Mouse (Mus musculus) embryo, embryonic 10.5 days (tissue): ENCODE measurements around the gene Tob2.

ENCODE experiments used
- DNase-seq: peaks from one replicate; pipeline ENCODE4 v3.0.0-alpha.2; 2015; ENCODE audit warnings: low spot score

Gene Tob2

DNA sequence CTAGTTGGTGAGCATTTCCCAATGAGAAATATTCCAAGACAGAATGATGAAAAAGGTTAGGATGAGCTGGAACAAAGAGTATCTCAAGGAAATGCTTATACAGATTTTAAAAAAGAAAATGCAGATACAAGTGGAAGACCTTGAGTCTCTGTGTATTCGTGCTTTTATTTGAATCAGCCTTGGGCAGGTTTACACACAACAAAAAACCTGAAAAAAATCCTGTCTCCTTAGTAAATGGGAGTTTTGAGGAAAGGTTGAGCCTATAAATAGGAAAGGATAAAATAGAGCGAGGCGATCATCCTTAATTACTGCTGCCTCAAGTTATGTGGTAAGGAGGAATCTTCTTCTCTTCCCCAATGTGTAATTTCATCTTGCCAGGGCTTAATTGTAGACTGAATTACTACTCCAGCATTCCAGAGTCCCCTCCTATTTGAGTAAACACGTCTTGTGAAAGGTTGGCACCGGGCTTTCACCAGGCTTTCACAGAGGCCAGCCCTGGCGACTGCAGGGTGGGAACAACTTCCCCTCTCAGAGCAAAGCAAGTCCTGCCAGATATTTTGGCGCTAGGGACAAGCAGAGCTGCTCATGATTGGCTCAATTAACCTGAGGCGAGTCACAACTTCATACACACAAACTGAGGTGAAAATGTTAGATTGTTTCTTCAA is 2.0 kb upstream of the Tob2 start:
- peak; percentile 2 for DNase-seq

DNA sequence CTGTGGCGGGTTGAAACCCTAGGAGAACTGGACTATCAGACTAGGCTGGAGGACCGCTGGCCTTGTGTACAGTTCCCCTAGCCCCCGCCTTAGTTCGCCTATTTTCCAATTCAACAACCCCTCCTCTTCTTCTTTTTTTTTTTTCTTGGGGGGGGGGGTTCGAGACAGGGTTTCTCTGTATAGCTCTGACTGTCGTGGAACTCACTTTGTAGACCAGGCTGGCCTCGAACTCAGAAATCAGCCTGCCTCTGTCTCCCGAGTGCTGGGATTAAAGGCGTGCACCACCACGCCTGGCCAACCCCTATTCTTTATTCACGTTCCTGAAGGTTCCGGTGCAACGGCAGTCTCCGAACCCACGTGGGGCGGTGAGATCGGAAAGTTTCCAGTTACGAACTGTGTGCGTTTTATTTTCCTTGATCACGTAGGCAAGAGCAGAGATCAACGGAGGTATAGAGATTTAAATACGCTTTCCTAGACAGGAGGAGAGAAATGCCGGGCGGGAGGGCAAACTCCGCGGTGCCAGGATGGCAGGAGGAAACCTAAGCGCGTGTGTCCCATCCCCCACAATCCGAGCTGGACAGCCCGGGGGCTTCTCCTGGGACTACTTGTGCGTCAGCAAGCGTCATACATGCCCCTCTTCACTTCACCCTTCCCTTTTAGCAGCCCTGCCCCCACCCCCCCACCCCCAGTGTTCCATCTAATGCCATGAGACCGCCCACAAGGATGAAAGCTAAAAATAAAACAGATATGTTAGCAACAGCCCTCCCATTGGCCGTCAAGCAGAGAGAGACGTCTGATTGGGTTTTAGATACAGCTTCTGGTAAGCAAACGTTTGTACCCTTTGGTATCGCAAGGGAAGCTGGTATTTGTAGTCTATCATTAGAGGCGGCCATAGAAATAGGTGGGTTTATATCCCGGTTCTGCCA is 997 bp upstream of the Tob2 start:
- peak; percentile 96 for DNase-seq

DNA sequence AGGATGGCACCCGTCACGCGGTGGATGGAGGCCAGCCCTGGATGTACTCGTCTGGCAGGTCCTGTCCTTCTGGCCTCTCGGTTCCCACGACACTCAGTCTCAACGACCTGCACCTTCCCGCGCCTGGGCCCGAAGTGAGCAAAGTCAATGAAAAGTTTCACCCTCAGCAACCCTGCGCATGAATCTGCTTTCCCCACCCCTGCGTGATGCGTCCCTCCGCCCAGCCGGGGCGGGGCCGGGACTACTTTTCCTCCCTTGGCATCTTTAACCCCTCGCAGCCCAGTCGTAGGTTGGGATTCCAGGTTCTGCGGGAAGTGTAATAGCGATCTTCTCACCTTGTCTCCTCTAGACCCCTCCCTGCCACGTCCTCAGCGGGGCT is 469 bp downstream of the Tob2 start:
- DNase-seq, result peak; percentile 95

DNA sequence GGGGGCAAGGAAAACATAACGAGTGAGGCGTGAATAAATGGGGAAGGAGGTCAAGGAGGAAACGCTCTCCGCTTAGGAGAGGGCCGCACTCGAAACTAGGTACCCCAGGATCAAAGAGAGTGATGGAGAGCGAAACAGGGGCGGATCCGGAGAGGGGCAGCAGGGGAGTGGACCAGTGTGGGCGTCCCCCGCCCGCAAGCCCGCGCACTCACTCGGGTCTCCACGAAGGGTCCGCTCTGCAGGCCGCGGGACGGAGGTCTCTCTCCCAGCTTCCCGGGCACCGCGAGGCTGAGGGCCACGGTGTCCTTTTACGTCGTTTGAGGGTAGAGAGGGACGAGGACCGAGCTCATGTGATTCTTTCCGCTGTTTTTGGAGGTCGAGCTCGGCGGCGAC is 876 bp downstream of the Tob2 start:
- peak; percentile 73 for DNase-seq

DNA sequence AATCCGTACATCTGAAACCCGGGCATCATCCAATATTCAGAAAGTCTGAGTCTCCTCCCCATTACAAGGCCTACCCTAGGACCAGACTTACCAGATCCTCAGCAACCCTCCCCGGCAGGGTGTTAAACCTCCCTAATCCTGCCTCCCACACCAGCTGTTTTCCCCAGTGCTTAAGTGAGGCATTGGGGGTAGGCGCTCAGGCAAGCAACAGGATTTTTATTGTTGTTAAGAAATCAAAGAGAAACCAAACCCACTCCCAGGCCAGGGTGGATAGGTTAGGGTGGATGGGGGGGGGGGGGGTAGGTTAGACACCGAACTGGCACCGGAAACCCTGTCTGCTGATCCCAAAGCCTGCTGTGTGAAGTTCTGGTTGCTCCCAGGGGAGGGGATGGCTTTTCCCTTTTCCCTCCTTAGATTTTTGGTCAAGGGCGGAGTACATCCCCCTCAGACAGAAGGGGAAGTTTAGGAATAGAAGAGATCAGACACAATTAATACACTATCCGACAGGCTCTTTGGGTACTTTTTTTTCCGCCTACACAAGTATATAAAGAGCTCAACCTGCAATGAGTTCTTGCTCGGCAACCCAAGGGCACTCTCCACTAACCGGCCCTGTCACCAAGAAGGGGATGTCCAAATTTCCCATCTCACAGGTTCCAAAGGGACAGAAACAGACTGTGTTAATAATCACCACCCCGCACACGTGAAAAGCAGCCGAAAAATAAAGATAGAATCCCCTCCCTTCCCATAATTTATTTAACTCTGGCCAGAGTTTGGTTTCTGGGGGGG is 1.5 kb downstream of the Tob2 start:
- peak; percentile 53 for DNase-seq

DNA sequence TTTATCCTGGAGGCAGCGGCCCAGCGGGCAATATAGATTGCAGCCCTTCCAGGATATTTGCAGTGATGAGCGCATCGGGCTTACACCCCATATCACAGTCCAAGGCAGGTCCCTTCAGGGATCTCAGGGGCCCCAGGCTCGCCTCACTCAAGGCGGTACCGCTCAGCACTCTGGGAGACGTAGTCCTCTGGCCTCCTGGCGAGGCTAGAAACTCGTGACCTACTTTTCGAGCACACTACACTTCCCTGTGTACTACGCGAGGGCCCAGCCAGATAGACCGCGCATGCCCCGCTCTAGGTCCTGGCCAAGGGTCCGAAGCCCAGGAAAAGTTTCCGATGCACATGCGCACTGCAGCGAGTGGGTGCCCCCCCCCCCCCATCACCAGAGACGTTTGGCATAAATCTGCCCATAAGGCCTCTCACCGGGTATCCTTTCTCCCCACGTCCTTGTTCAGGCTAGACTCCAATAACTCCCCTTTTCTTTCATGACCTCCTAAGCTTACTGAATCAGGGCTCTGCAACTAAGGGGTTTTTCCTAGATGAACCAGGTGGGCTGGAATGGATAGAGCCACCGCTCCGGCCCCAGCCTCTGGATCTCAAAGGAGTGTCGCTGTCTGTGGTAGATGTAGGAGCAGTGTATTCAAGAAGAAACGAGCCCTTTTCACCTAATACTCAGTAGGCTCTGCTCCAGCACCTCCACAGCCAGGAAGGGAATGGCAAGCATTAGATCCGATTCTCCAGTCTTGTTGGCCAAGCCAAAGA is 2.4 kb downstream of the Tob2 start:
- DNase-seq, result peak; percentile 97

DNA sequence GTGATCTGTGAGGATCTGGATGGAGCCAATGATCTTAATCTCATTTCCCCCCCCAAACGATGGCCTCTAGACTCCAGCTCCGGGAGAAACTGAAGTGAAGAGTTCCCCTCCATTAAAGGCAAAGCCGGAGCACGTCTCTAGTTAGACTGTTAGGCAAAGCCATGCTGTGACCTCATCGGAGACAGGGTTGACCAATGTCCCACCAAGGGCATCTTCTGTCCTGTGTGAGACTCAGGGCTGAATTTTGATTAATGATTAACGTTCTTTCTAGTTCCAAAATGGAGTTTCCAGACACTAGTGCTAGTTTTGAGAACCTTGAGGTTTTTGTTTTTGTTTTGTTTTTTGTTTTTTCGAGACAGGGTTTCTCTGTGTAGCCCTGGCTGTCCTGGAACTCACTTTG is 5.5 kb downstream of the Tob2 start:
- no peak for DNase-seq

DNA sequence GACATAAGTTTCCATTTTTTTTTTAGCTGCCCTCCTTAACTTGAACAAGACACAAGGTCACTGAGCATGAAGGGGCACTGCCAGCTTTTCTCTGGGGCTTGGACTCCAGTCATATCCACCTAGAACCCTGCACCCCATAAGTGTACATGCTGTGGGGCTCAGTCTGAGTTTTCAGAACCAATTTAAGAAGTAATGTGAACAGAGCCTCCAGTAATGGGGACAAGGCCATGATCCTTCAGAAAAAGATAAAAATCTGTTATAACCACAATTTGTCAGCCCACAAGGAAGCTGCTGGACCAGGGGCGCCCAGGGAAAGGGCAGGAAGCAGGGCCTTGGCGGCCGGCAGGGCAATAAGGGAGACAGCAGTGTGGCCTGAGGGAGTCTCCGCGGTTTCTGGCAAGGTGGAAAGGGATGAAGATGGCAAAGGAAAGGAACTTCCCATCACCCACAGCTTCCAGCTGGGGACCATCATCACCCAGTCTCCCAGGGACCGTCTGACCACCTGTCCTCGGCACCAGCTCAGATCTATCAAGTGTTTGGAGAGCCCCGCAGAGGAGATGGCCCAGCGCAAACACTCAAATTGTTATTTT is 6.1 kb downstream of the Tob2 start:
- DNase-seq, result no peak

DNA sequence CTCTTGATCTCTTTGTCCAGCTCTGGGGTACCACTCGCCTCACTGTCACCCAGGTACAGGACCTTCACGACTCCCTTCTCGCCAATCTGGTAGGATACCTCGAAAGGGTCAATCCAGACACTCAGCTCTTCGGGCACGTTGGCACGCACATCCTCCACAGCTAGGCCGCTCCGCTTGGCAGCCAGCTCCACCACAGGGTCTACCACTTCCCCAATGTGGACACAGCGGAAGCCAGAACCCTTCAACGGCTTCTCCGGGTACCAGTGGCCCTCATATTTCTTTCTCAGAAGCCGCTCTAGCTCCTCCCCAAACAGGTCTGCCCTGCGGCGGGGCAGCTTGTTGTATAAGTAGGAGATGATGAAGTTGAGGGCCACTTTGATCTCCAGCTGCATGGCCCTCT is 7.2 kb downstream of the Tob2 start:
- no peak for DNase-seq

DNA sequence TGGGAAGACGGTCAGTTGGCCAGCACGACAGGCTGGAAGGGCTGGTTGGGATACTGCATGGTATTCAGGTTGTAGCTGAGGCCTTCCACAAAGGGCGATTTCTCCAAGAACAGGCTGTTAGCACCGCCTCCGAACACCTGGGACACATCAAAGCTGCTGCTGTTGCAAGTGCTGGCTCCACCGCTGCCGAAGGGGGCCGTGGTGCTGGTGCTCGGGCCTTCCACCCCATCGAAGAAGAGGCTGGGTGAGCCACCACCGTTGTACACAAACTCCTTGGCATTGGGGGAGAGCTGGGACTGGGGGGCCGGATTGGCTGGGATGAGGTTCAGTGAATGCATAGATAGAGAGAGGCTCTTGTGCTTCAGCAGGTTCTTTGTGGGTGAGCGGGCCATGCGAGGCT is 7.9 kb downstream of the Tob2 start:
- no peak for DNase-seq

DNA sequence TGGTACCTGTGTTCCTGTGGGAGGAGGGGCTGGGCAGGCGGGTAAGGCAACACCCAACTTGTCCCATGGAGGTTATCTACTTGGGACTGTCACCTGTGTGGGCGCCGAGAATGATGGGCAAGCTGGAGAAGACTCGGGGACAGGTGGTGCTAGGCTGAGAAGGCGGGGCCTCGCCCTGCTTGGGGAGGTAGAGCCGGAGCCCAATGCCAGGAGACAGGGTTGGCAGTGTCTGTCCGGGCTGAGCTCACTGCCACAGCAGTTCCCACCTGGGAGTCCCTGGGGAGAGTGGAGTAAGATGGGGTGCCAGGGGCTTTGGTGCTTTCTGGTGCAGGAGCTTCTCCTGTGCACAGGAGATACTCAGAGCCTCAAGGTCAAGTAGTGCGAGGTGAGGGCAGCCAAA is 9.5 kb downstream of the Tob2 start:
- no peak for DNase-seq

DNA sequence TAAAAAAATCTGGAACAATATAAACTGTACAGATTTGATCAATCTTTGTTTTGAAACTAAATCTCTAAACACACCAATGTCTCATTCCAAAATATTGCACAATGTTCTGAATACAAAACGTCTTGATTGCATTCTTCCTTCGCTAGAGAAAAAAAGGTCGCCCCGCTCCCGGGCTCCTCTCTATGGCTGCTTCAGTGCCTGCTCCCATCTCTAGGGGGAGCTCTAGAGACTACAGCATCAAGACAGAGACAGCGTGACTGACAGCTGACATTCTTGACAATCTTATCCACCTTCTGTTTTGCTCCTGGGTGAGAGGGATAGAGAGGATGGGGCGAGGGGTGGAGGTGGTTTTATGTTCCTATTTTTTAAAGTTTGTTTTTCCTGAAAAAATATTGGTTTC is 10.3 kb downstream of the Tob2 start:
- peak; percentile 76 for DNase-seq

DNA sequence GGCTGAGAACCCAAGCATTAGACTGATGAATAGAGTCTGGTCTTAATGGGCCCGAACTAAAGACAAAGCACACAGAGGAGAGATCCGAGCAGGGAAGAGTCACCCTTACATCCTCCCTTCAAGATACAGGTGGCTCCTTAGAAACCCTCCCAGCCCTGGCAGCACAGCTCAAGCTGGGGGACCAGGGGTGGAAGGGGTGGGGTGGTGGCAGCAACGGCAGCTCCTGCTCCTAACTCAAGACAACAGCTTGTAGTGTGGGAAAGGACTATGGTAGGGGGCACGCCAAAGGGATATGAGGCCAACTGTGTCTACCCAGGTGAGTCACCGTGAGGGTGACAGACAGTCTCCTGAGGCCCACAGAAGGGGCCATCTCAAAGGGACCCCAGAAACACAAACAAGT is 10.7 kb downstream of the Tob2 start:
- no peak for DNase-seq

DNA sequence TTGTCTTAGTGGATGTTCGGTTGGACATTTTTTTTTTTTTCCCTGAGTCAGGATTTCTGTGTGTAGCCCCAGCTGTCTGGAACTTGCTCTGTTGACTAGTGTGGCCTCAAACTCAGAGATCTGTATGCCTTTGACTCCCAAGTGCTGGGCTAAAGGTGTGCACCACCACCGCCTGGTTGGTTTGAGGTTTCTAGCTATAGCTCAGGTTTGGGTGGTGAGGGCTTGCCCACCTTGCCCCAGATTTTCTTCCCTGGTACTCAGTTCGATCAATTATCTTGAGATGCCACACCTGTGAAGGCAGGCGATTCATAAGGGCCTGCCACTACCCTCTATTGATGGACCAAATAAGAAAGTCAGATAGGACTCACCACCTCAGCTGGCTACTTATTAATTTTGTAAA is 11.4 kb downstream of the Tob2 start:
- DNase-seq, result no peak

DNA sequence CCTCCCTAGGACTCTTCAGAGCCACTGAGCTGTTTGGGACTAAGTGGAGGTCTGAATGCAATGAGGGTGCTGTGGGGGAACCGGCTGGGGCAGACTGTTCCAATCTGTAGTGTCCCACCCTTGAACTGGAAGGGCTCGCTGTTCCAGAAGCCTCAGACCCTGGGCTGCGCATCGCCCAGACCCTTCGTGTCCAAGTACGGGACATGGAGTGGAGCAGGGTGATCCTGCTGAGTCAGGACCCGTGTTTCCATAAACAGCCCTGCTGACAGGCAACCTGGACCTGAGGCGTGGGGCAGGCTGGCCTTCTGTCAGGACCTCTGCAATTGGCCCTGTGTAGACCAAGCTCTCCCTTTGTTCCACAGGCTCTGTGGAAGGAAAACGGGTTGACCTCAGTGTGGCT is 11.8 kb downstream of the Tob2 start:
- DNase-seq, result no peak

DNA sequence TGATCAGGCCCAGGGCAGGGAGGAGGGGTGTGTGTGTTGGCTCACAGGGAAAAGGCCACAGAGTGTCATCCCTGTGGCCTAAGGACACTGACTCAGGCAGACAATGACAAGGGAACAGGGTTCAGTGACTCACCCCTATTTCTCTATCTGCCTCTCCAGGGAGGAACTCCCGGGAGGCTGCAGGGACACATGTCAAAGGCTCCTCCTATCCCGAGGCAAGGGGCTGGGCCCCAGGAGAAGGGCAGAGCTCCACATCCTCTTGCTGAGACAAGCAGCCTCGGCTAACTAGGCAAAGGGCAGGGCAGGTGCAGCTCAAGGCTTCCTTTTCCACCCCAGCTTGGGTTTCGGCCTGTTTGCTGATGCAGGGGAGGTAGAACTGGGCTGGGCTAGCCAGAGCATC is 12.9 kb downstream of the Tob2 start:
- DNase-seq, result no peak

DNA sequence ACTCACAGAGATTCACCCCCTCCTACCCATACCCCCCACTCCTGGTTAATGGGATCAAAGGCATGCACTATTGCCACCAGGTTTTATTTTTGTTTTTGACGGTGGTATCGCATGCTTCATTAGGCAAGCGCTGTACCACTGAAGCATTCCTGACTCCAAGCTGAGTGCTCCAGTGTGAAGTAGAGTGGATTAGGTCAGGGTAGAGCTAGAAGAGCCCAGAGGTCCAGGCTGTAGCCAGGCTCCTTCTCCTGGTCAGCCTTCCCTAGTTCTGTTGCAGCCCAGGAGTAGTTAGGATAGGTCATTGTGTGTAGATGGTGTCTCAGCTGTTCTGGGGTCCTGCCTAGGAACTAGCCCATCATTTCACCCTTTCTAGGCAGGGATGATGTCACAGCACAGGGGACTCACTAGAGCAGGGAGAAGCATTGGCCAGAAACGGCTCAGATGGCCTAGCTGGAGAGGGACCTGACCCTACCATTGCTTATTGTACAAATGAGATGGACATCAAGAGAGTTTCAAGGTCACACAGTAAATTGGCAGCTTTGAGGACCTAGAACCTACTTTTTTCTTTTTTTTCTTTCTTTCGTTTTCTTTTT is 13.5 kb downstream of the Tob2 start:
- no peak for DNase-seq

DNA sequence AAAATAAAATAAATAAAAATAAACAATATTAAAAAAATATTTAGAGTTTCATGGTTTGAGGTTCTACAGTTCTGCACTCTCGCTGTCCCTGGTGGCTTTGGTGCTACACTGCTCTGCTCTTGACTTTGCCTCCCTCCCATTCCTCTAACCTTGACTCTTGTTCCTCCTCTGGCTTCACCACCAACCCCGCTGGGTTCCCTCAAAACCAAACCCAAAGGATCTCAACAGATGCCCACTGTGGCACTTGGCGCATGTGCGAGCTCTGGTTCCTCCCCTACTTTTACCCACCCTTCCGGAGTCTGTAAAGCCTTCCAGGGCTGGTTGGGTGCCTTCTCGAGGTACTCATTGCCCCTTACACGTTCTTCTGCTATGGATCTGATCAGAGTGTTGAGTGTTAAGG is 16.3 kb downstream of the Tob2 start:
- no peak for DNase-seq

DNA sequence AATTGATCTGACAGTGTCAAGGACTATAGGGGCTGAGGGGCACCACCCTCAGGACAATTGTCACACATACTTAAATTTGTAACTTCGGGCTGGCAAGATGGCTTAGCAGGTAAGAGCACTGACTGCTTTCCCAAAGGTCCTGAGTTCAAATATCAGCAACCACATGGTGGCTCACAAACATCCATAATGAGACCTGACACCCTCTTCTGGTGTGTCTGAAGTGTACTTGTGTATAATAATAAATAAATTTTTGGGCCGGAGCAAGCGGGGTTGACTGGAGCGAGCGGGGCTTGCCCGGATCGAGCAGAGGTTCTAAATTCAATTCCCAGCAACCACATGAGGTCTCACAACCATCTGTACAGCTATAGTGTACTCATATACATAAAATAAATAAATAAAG is 18.3 kb downstream of the Tob2 start:
- DNase-seq, result no peak

DNA sequence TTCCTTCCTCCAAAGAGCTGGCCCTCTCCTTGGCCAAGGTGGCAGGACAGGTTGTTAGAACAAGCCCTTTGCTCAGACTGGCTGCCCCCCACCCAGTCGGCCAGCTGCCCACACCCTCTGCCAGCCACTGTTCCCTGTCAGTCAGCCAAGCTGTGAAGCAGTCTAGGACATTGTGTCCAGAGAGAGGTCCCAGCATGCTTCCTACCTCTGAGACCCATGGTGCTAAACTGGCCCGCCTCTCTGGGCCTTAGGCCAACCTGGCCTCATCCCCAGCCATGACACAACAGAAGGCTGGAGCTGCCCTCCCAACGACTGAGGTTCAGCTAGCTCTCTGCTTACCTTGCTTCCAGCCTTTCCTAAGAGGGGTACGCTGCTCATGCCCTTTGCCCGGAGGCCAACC is 19.0 kb downstream of the Tob2 start:
- no peak for DNase-seq

DNA sequence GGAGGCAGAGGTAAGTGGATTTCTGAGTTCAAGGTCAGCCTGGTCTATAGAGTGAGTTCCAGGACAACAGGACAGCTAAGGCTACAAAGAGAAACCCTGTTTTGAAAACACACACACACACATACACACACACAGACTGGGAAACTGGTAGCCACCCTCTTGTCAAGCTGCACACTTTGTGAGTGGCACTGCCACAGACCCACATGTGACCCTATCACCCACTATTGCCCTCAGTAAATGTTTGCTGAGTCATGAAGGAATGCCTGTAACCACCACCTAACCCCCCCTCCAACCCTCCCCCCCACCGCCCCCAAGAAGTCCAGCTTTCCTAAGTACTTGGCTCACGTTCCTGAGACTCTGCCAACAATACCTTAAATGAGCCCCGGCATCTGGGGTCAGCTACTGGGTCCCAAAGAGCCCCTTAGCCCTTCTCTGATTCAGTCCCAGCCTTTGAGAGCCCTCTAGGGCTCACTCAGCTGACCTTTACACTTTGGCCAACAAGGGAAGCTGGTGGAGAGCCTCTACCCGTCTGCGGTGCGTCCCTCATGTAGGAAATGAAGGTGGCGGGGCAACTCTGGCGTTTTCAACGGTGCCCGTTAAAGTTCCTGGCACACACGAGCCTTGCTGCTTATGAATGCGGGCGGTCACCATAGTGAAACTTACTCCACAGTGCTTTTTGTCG is 19.9 kb downstream of the Tob2 start:
- no peak for DNase-seq
